Mouse (Mus musculus) liver, adult 2 months (tissue): ENCODE data around the gene Wrnip1.

Source experiments
- CTCF ChIP-seq: fragments of 200-500 bp; IDR thresholded peaks from 2 replicates; pipeline ENCODE4 v1.5.1; 2011; ENCODE audit warnings: low read depth, low read length, control low read depth
- POLR2A ChIP-seq: fragments of 200-500 bp; IDR thresholded peaks from 2 replicates; pipeline ENCODE4 v1.6.1; 2011; ENCODE audit warnings: low read length, control low read depth; ENCODE audit not compliant: insufficient read depth; ENCODE audit errors: extremely low read depth

DNA sequence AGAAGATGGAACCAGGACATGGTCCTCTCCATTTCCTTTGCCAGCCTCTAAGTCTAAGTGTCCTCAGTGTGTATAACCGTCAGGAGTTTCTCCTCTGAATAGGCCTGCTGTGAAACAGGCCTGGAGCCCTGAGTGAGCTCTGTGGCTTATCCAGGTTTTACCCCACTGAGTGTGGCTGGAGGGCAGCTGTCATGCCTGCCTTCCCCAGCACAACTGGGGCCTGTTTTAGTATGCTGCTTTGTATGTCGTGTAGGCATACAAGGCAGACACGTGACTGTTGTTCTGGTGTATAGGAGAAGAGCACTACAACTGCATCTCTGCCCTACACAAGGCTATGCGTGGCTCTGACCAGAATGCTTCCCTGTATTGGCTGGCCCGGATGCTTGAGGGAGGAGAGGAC lies 18.1 kb downstream of the Wrnip1 start:
- TF ChIP-seq CTCF (no peak), POLR2A (no peak)
